Mouse (Mus musculus): ENCODE measurements around the gene Borcs6. TPM values are rescaled to one million over a fixed set of nuclear protein-coding genes. Genes with fewer than 3 reads are reported as not detected.

Gene Borcs6
- 9.2 and 10.2 TPM in 2 replicates for total RNA-seq (2012; rRNA removed)
- polyA plus RNA-seq (2012; ENCODE audit: insufficient read depth in 1 of 2, insufficient read length in 2 of 2, low read depth in 1 of 2, low replicate concordance in 2 of 2, missing spikeins in 1 of 2) = 1 to 10 TPM in 1 of 2 experiments, not detected in 1; 9.3 TPM

DNA sequence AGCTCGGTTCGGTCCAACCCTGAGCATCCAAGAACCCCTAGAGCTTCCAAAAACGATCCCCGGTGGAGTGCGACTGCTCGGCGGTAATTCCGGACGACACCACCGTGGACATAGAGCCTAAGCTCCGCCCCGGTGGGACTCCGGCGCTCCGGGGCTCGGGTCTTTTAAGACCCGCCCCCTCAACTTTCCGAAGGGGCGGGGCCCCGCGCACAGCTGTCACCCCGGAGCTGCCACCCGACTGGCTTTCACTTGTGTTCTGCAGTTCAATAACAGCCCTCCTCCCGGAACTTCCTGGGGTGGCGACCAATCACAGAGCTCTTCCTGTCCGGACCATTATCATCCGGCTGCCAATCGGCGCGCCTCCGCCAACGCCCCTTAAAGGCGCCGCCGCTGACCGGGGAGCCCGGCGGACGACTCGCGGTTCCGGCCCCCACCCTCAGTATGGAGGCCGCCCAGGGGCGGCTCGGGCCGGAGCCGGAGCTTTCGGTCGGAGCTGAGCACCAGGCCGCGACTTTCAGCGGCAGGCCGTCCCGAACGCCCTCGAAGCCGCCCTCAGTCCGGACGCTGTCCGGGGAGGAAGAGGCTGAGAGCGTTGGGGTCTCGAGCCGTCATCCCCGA lies at the start of gene Borcs6:
TSS of gene Borcs6 (plus strand) at position 361 of the 618 bp plus-strand sequence.
- Histone ChIP-seq H3K4me3 (ENCODE audit: control insufficient read depth in 1 of 2, insufficient read depth in 1 of 2, low read depth in 2 of 2, low read length in 2 of 2) (peak within 1 kb of the TSS; percentile 87 to 88), H3K36me3 (ENCODE audit: control insufficient read depth in 1 of 2, insufficient read depth in 2 of 2, low read length in 2 of 2) (peaks cover 0 to 6% of the 10 kb centered on the region in 2 experiments; a peak in 2 of 4 replicates), H3K9ac (ENCODE audit: control insufficient read depth, low read depth, low read length, poor library complexity, severe bottlenecking) (peak within 1 kb of the TSS; percentile 80), H3K27ac (ENCODE audit: control insufficient read depth, low read depth, low read length) (peak within 1 kb of the TSS; percentile 24), H3K79me2 (ENCODE audit: control insufficient read depth, insufficient read depth, low read length, poor library complexity) (peaks cover 10% of the 10 kb centered on the region; the same call in 1 of the 2 replicates), H3K9me3 (replicated peaks; ENCODE audit: insufficient read depth, low read length) (no peaks in the 10 kb centered on the region), H3K27me3 (ENCODE audit: control insufficient read depth in 1 of 2, insufficient read depth in 2 of 2, low read length in 2 of 2) (no peaks in the 10 kb centered on the region), H3K4me1 (ENCODE audit: control insufficient read depth in 1 of 2, insufficient read depth in 2 of 2, low read length in 2 of 2) (peaks cover 0 to 10% of the 10 kb centered on the region in 2 experiments; a peak in 2 of 4 replicates)
- DNase-seq (ENCODE audit: low read depth, low spot score) = peak; percentile 99
- TF ChIP-seq BHLHE40 (IDR thresholded peaks at IDR 0.05; ENCODE audit: borderline replicate concordance, low read depth, low read length) = no peak
- TF ChIP-seq NELFE (IDR thresholded peaks at IDR 0.05; ENCODE audit: low read depth, low read length) = peak; percentile 44; the same call in 1 of the 2 replicates
- no peak; the same call in 1 of the 2 replicates for TF ChIP-seq TBP (IDR thresholded peaks at IDR 0.05; ENCODE audit: low read depth, low read length)
- peak; percentile 50; the same call in 1 of the 2 replicates for TF ChIP-seq ETS1 (IDR thresholded peaks at IDR 0.05; ENCODE audit: low read depth, low read length)
- TF ChIP-seq RAD21 (IDR thresholded peaks at IDR 0.05; ENCODE audit: low read depth, low read length) = no peak
- TF ChIP-seq HCFC1 (IDR thresholded peaks at IDR 0.05; ENCODE audit: low read depth, low read length) = peak; percentile 91
- TF ChIP-seq KAT2A (conservative IDR thresholded peaks at IDR 0.05; ENCODE audit: low read depth, low read length) = peak; percentile 71; the same call in 1 of the 2 replicates
- TF ChIP-seq EP300 (IDR thresholded peaks at IDR 0.05; ENCODE audit: low read depth in 1 of 2, low read length in 2 of 2) = no peak
- no peak for TF ChIP-seq RCOR1 (IDR thresholded peaks at IDR 0.05; ENCODE audit: low read depth, low read length)
- TF ChIP-seq ZC3H11A (IDR thresholded peaks at IDR 0.05; ENCODE audit: low read depth, low read length) = no peak
- 0 out of 2 replicates have a peak, but pooled peaks have one; percentile 49 for TF ChIP-seq CHD2 (IDR thresholded peaks at IDR 0.05; ENCODE audit: low read length)
- TF ChIP-seq JUND (IDR thresholded peaks at IDR 0.05; ENCODE audit: low read depth, low read length) = no peak
- peak; percentile 95 for TF ChIP-seq MXI1 (IDR thresholded peaks at IDR 0.05; ENCODE audit: low read depth, low read length)
- TF ChIP-seq TAL1 (IDR thresholded peaks at IDR 0.05; ENCODE audit: low read length) = no peak
- TF ChIP-seq ZMIZ1 (IDR thresholded peaks at IDR 0.05; ENCODE audit: low read depth, low read length) = 0 out of 2 replicates have a peak, but pooled peaks have one; percentile 37
- no peak for TF ChIP-seq MEF2A (IDR thresholded peaks at IDR 0.05; ENCODE audit: extremely low read depth, insufficient replicate concordance, low read depth, low read length, poor library complexity, severe bottlenecking)
- 0 out of 2 replicates have a peak, but pooled peaks have one; percentile 38 for TF ChIP-seq NRF1 (IDR thresholded peaks at IDR 0.05; ENCODE audit: insufficient read depth, low read depth, low read length, poor library complexity, severe bottlenecking)
- no peak for TF ChIP-seq GABPA (IDR thresholded peaks at IDR 0.05; ENCODE audit: low read depth, low read length)
- peak; percentile 99 for TF ChIP-seq ELF1 (IDR thresholded peaks at IDR 0.05; ENCODE audit: low read depth, low read length)
- TF ChIP-seq TCF12 (IDR thresholded peaks at IDR 0.05; ENCODE audit: low read depth, low read length) = peak; percentile 39; the same call in 1 of the 2 replicates
- TF ChIP-seq MAZ (IDR thresholded peaks at IDR 0.05; ENCODE audit: low read depth, low read length) = peak; percentile 97
- TF ChIP-seq SIN3A (IDR thresholded peaks at IDR 0.05; ENCODE audit: low read length) = peak; percentile 100
- no peak for TF ChIP-seq MYC (IDR thresholded peaks at IDR 0.05; ENCODE audit: low read depth, low read length)
- peak; percentile 59 for TF ChIP-seq USF1 (IDR thresholded peaks at IDR 0.05; ENCODE audit: low read depth, low read length)
- TF ChIP-seq POLR2AphosphoS2 (IDR thresholded peaks at IDR 0.05; ENCODE audit: low read length) = no peak; the same call in 1 of the 2 replicates
- peak; percentile 27 to 58; a peak in 3 of 4 replicates for TF ChIP-seq POLR2A (IDR thresholded peaks at IDR 0.05; ENCODE audit: control insufficient read depth in 1 of 2, insufficient read depth in 1 of 2, low read depth in 1 of 2, low read length in 2 of 2, poor library complexity in 1 of 2)
- TF ChIP-seq MAFK (IDR thresholded peaks at IDR 0.05; ENCODE audit: borderline replicate concordance, low read depth, low read length) = no peak
- no peak for TF ChIP-seq CHD1 (IDR thresholded peaks at IDR 0.05; ENCODE audit: low read depth, low read length)
- TF ChIP-seq GATA1 (IDR thresholded peaks at IDR 0.05; ENCODE audit: low read depth, low read length) = peak; percentile 59; the same call in 1 of the 2 replicates
- TF ChIP-seq MAX (IDR thresholded peaks at IDR 0.05; ENCODE audit: low read length) = peak; percentile 87
- TF ChIP-seq POLR2AphosphoS5 (IDR thresholded peaks at IDR 0.05; ENCODE audit: borderline replicate concordance, low read depth, low read length) = no peak
- no peak for TF ChIP-seq CTCF (IDR thresholded peaks at IDR 0.05 in 2 of 3, conservative IDR thresholded peaks at IDR 0.05 in 1 of 3; ENCODE audit: control insufficient read depth in 1 of 3, insufficient read depth in 1 of 3, low read depth in 2 of 3, low read length in 3 of 3, poor library complexity in 1 of 3, severe bottlenecking in 1 of 3)
- TF ChIP-seq USF2 (IDR thresholded peaks at IDR 0.05; ENCODE audit: borderline replicate concordance in 1 of 2, insufficient read depth in 1 of 2, low read depth in 1 of 2, low read length in 2 of 2) = no peak
- no peak for TF ChIP-seq ZKSCAN1 (IDR thresholded peaks at IDR 0.05; ENCODE audit: low read depth, low read length)
- 0 out of 2 replicates have a peak, but pooled peaks have one; percentile 84 for TF ChIP-seq UBTF (IDR thresholded peaks at IDR 0.05; ENCODE audit: borderline replicate concordance, insufficient read depth, low read depth, low read length)
